Mouse (Mus musculus): ENCODE measurements around the gene Mak. TPM values are rescaled to one million over a fixed set of nuclear protein-coding genes. Genes with fewer than 3 reads are reported as not detected.
"Not testable (repeated sequence)": the region's sequence is repeated elsewhere in the genome, so short reads cannot be mapped to it uniquely, and the experiment has no call there.

Mak gene
- total RNA-seq, 2 experiments from 2014 or later: 2.6 to 4.0 TPM

DNA sequence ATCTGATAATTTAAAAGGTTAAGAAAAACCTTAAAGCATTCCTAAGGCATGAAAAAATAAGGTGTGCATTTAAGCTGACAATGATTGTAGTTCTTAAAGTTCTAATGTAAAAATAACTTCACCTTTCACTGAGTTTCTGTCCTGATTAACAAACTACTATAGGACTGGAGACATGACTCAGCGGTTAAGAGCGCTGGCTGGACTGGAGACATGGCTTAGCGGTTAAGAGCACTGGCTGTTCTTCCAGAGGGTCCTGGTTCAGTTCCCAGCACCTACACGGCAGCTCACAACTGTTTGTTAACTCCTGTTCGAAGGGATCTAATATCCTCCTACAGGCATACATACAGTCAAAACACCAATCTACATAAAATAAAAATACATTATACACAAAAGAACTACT, 77.5 kb downstream of the Mak start:
- intact Hi-C loops (cut with DNase I): loop anchor here (5.0 kb wide), 1 partner anchor 160 kb away; no protein-coding TSS in a partner anchor
- DNase-seq: no peak

GRCm38 (mm10) chr13:41000926-41001639, 78.4 kb downstream of the Mak start, which contains the start of gene Pak1ip1:
TSS of gene Pak1ip1 (plus strand) at chr13:41001023.
- peak; percentile 92 for DNase-seq
- intact Hi-C loops (cut with DNase I): loop anchor here (5.0 kb wide), 1 partner anchor 159 kb away; no protein-coding TSS in a partner anchor

- peak; percentile 55 for DNase-seq
- intact Hi-C loops (cut with DNase I): loop anchor here (5.0 kb wide), 1 partner anchor 158 kb away; no protein-coding TSS in a partner anchor
These were observed 79.2 kb downstream of the Mak start for GRCm38 (mm10) chr13:41000140-41000925.

GRCm38 (mm10) chr13:40998537-40998936, 81.0 kb downstream of the Mak start:
- intact Hi-C loops (cut with DNase I); DNase-seq: not testable (repeated sequence)

- intact Hi-C loops (cut with DNase I): no loop called here
- DNase-seq: no peak
These were observed 84.8 kb downstream of the Mak start for GRCm38 (mm10) chr13:40994487-40995263.

DNA sequence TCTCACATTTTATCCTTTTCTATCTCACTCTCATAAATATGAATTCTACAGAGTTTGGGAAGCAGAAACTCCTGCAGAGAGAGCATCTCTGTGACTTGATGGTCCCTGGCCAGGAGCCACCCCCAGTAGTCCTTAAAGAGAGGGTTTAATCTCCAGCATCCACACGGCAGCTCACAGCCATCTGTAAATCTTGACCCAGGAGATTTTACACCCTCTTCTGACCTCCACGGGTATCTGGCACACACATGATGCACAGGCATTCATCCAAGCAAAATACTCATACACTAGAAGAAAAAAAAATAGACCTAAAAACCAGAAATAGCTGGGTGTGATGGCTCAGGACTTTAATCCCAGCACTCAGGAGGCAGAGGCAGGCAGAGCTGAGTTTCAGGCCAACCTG, 91.1 kb downstream of the Mak start:
- intact Hi-C loops (cut with DNase I): loop anchor here (5.0 kb wide), 1 partner anchor 141 kb away; no protein-coding TSS in a partner anchor
- DNase-seq: no peak

- intact Hi-C loops (cut with DNase I): loop anchor here (5.0 kb wide), 1 partner anchor 140 kb away; no protein-coding TSS in a partner anchor
- DNase-seq: not testable (repeated sequence)
These were observed 91.8 kb downstream of the Mak start for GRCm38 (mm10) chr13:40987608-40988303.

GRCm38 (mm10) chr13:40986081-40986480, 93.4 kb downstream of the Mak start:
- intact Hi-C loops (cut with DNase I): loop anchor here (5.0 kb wide), 1 partner anchor 139 kb away; no protein-coding TSS in a partner anchor
- DNase-seq: no peak

DNA sequence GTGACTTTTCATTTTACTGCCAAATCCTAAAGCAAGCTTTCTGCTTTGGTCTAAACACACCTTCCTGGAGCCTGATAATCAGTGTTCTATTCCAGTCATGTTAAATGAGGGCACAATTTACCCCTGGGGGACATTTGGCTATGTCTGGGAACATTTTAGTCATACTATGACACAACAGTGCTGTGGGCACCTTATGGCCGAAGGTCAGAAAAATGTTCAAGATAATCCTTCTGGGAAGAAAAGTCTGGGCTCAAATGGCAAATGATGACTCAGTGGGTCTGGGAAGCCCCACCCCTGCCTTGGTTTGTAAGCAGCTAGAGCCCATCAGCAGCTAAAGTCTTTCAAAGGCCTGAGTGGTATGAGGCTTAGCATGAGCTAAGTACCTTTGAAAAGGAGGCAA, 96.7 kb downstream of the Mak start:
- intact Hi-C loops (cut with DNase I): no loop called here
- DNase-seq: no peak

DNA sequence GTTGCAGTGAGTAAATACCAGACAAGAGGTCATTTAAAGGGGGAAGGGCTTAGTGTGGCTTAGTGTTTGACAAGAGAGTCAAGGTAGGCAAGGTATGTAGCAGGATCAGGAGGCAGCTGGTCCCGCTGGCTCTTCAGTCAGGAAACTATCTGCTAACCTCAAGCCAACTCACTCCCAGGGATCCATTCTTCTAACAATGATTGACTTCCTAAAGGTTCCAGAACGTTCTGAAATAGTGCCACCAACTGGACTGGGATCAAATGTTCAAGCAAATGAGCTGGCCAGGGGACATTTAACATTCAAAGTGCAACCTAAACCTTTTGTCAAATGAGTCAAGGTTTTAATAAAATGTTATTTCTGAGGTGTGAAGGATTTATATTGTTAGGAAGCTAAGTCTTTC, 100.2 kb downstream of the Mak start:
- intact Hi-C loops (cut with DNase I): no loop called here

DNA sequence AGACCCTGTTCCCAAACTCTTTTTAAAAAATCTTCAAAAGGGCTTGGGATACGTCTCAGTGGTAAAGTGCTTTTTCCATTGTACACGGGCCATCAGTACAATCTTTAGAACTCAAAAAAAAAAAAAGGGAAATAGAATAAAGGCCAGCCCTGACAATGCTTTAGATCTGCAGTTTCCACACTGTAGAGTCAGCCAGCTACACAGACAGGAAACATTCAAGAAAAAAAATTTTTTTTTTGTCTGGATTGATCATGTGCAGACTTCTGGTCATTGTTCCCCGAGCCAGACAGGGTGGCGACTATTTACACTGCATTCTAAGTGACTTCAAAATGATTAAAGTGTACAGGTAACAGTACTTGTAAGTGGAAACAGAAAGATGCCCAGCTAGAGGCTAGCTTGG, 100.9 kb downstream of the Mak start:
- intact Hi-C loops (cut with DNase I): no loop called here
- no peak for DNase-seq

More for the DNA sequence above, 100.2 kb downstream of the Mak start:
- no peak for DNase-seq

GRCm38 (mm10) chr13:40977609-40978008, 101.9 kb downstream of the Mak start:
- intact Hi-C loops (cut with DNase I): no loop called here
- peak; percentile 42 for DNase-seq

Other genes starting within 250 kb of the Mak start
- 10 to 100 TPM; 10.7 to 11.7 TPM for gene Gcnt2, start 220.0 kb downstream of the Mak start, total RNA-seq (2021)
- gene Pak1ip1, start 78.7 kb downstream of the Mak start, total RNA-seq (2021): 10 to 100 TPM; 29.8 to 33.7 TPM
- 10 to 100 TPM; 56.1 to 57.2 TPM for gene Tmem14c, start 63.4 kb downstream of the Mak start, total RNA-seq (2021)
- not detected for gene Gcm2, start 31.3 kb upstream of the Mak start, total RNA-seq (2021)
- under 1 TPM in 1 of 2 experiments, not detected in 1; 0.14 TPM for gene Sycp2l, start 34.6 kb upstream of the Mak start, total RNA-seq (2021)
- 10 to 100 TPM; 42.9 to 44.9 TPM for gene Elovl2, start 140.7 kb upstream of the Mak start, total RNA-seq (2021)
- 10 to 100 TPM; 84.0 to 84.6 TPM for gene Smim13, start 170.1 kb upstream of the Mak start, total RNA-seq (2021)
- gene Gm17364, start 194.3 kb upstream of the Mak start, total RNA-seq (2021): not detected

All from left cerebral cortex, postnatal 4 days (tissue).